Mouse (Mus musculus) G1E (cell line): Measurements from ENCODE around the gene Adra2a. TPM values are rescaled to one million over a fixed set of nuclear protein-coding genes. Genes with fewer than 3 reads are reported as not detected.

Source experiments
- ATAC-seq: 2 replicates; pipeline ENCODE4 v1.8.0; 2016; ENCODE audit warnings: mild to moderate bottlenecking; ENCODE audit not compliant: insufficient number of reproducible peaks, poor library complexity, low FRiP score, severe bottlenecking; ENCODE audit errors: extremely low read depth
- DNase-seq: peaks from one replicate; pipeline ENCODE4 v3.0.0; 2012; ENCODE audit warnings: low spot score
- H3K27me3 ChIP-seq: 2 replicates; pipeline ENCODE4 v1.6.1; 2012; ENCODE audit warnings: mild to moderate bottlenecking, low read length, inconsistent platforms; ENCODE audit not compliant: insufficient read depth
- H3K36me3 ChIP-seq: replicated peaks from 2 replicates; pipeline ENCODE3; 2012; ENCODE audit warnings: mild to moderate bottlenecking, inconsistent platforms
- H3K4me1 ChIP-seq: 2 replicates; pipeline ENCODE4 v1.6.1; 2012; ENCODE audit warnings: low read depth, low read length, inconsistent platforms, mixed read lengths; ENCODE audit not compliant: insufficient read depth
- H3K4me3 ChIP-seq: 2 replicates; pipeline ENCODE4 v1.5.1; 2012; ENCODE audit warnings: low read depth, mild to moderate bottlenecking, inconsistent platforms, low read length, moderate library complexity, mixed read lengths
- H3K9me3 ChIP-seq: replicated peaks from 2 replicates; pipeline ENCODE4 v1.6.1; 2012; ENCODE audit warnings: inconsistent platforms
- CTCF ChIP-seq: IDR thresholded peaks from 2 replicates; pipeline ENCODE4 v1.5.1; 2012; ENCODE audit warnings: low read depth, low read length, inconsistent platforms, mixed read lengths
- GATA1 ChIP-seq: IDR thresholded peaks from 2 replicates; pipeline ENCODE4 v1.6.1; 2012; ENCODE audit warnings: borderline replicate concordance, low read length, inconsistent platforms, mixed read lengths
- GATA2 ChIP-seq: IDR thresholded peaks from 2 replicates; pipeline ENCODE4 v1.6.1; 2012; ENCODE audit warnings: low read depth, low read length, inconsistent platforms, borderline replicate concordance
- POLR2AphosphoS5 ChIP-seq: IDR thresholded peaks from 2 replicates; pipeline ENCODE4 v1.6.1; 2012; ENCODE audit warnings: low read depth, low read length, inconsistent platforms; ENCODE audit not compliant: insufficient replicate concordance
- TAL1 ChIP-seq: conservative IDR thresholded peaks from 2 replicates; pipeline ENCODE4 v1.6.1; 2012; ENCODE audit warnings: low read depth, low read length, inconsistent platforms, mixed read lengths
- polyA plus RNA-seq: library from polyadenylated mRNA; stranded (reverse); fragments of >175 nt; gene quantifications from 2 replicates; pipeline ENCODE4 v1.2.3, GENCODE M21; 2012
- total RNA-seq, 2 experiments: library from RNA; stranded (forward) in 1 of 2; stranded (reverse) in 1 of 2; fragments of 200-1000 nt in 1 of 2; fragments of >200 nt in 1 of 2; fragmentation: Nextera tagmentation in 1 of 2; gene quantifications; 2 replicates each; pipeline ENCODE4 v1.2.3; 2014 to 2017

Adra2a gene
- total RNA-seq (2014; fragmentation: Nextera tagmentation) (13.2 and 15.2 TPM in 2 replicates), total RNA-seq (2017) (8.2 and 8.7 TPM in 2 replicates), polyA plus RNA-seq (40.6 and 51.8 TPM in 2 replicates)

DNA sequence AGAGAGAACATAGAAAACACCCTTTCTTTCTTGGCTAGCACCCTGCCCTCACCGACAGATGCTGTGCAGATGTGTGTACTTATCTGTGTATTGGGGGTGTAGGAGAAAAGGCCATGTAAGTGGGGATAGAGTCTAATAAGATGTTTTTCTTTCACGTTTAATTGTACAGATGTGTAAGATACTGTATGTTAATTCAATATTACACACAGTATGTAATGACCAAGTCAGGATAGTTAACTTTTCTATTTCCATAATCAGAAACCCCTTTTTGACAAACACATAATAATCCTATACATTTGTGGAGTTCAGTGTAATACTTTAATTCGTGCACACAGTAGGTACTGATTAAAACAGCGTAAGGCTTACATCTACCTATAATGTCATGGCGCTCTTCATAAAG lies at the start of gene Adra2a:
Gene Adra2a, plus strand, starts transcription at position 301 of the 400 bp plus-strand sequence.
- Histone ChIP-seq H3K27me3 (peaks cover 28% of the 10 kb centered on the region; the same call in 1 of the 2 replicates), H3K4me1 (peaks cover 51% of the 10 kb centered on the region), H3K9me3 (peaks cover 31% of the 10 kb centered on the region), H3K36me3 (peaks cover 58% of the 10 kb centered on the region), H3K4me3 (peak within 1 kb of the TSS; percentile 71)
- TF ChIP-seq TAL1 (no peak), GATA1 (no peak), CTCF (no peak), POLR2AphosphoS5 (no peak), GATA2 (no peak)
- ATAC-seq (no peak), DNase-seq (no peak)

DNA sequence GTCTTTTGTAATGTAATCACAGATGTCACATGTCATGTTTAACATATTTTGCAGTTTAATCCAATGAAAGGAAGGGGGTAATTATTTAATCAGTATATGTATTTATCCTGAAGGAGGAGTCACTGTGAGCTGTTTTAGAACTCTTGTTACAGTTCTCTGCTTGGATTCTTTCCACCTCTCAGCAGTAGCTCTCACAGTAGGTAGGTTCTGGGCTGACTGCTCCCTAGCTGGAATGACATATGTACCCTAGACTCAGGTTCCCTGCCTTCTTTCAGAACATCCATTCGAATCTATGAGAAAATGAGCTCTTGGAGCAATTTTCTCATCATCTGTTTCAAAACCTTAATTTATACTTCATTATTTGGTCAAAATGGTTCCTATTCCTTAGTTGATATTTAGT lies 49.7 kb upstream of the Adra2a start:
- ATAC-seq, result no peak
- peaks cover 38% of the 10 kb centered on the region for H3K36me3 ChIP-seq
- no peaks in the 10 kb centered on the region for H3K9me3 ChIP-seq
- TF ChIP-seq CTCF (no peak), POLR2AphosphoS5 (no peak), GATA1 (no peak), GATA2 (no peak), TAL1 (no peak)
- no peaks in the 10 kb centered on the region for H3K27me3 ChIP-seq
- H3K4me3 ChIP-seq, result no peak overlapping the region
- DNase-seq, result no peak
- peaks cover 4% of the 10 kb centered on the region; the same call in 1 of the 2 replicates for H3K4me1 ChIP-seq

DNA sequence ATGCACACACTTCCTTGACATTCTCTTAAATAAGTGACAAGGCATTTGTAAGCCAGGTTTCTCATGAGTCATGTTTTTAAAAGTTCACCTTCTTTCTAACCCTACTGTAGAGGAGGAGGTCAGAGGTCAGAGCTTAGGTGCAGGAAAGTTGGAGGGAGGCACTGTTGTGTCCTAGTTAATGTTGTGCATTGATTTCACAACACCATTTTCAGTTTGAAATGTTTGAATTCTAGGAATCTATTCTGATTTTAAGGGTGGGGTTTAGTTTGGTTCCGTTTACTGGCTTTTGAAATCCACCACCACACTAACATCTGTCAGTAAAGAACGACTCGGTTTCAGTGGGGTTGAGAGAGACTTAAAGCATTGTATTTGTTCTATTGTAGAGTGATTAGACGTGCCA lies 33.0 kb upstream of the Adra2a start:
- Histone ChIP-seq H3K9me3 (no peaks in the 10 kb centered on the region), H3K36me3 (peaks cover 24% of the 10 kb centered on the region), H3K4me1 (peaks cover 22% of the 10 kb centered on the region), H3K4me3 (no peak overlapping the region), H3K27me3 (no peaks in the 10 kb centered on the region)
- ATAC-seq (no peak), DNase-seq (no peak)
- TF ChIP-seq POLR2AphosphoS5, result no peak
- no peak for TF ChIP-seq TAL1
- no peak for TF ChIP-seq GATA1
- TF ChIP-seq CTCF, result no peak
- no peak for TF ChIP-seq GATA2

DNA sequence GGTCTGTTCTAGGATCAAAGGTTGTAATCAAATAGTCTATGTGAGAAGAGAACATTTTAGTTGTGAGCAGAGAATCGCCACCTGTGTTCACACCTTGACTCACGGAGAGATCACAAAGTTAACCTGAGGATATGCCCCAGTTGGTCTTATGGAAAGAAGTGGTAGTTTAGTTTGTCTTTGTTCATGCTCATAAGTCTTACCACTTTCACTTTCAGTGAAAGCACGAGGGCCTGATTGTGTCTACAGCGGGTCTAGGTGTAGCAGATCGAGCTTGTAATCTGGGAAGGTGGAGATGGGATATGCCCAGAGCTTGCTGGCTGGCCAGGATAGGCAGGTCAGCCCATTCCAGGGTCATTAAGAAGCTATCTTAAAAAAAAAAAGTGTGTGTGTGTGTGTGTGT lies 29.0 kb upstream of the Adra2a start:
- DNase-seq (no peak), ATAC-seq (no peak)

DNA sequence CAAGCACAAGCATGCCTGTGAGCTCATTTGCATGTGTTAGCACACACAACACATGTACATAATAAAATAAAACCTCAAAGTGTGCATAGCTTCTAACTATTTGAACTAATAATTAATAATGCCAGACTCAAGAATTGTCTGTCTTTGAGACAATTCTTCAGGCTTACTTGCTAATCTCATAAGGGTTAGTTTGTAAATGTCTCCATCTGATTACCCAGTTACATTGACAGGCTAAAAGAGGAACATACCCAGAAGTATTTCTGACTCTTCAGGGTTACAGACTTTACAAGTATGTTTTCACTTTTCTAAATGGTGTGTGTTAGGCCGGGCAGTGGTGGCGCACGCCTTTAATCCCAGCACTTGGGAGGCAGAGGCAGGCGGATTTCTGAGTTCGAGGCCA lies 28.4 kb upstream of the Adra2a start:
- Histone ChIP-seq H3K9me3 (no peaks in the 10 kb centered on the region), H3K4me1 (peaks cover 12% of the 10 kb centered on the region), H3K27me3 (no peaks in the 10 kb centered on the region), H3K4me3 (no peak overlapping the region), H3K36me3 (peaks cover 40% of the 10 kb centered on the region)
- ATAC-seq (no peak), DNase-seq (no peak)
- TF ChIP-seq GATA2 (no peak), POLR2AphosphoS5 (no peak), TAL1 (no peak), CTCF (no peak), GATA1 (no peak)

More for the DNA sequence above, 29.0 kb upstream of the Adra2a start:
- peaks cover 12% of the 10 kb centered on the region for H3K4me1 ChIP-seq
- H3K27me3 ChIP-seq, result no peaks in the 10 kb centered on the region
- H3K36me3 ChIP-seq, result peaks cover 38% of the 10 kb centered on the region
- no peaks in the 10 kb centered on the region for H3K9me3 ChIP-seq
- TF ChIP-seq GATA2 (no peak), CTCF (no peak), POLR2AphosphoS5 (no peak), GATA1 (no peak), TAL1 (no peak)
- no peak overlapping the region for H3K4me3 ChIP-seq

DNA sequence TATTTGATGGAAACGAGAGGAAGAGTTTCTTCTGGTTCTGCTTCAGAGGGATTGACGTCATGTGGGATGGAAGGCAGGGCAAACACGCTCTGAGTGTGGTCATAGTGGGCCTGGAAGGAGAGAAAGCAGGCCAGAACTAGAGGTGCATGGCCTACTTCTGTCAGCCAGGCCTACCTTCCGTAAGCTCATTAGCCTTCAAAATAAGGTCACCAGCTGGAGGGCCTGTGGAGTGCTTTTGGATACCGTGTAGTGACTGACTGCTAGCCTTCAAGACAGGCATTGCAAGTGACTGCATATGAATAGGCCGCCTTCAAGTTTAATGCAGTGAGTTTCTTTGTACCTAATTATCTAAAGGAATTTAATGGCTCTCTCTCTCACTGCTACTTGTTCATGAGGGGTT lies 8.9 kb upstream of the Adra2a start:
- DNase-seq (no peak), ATAC-seq (no peak)
- H3K27me3 ChIP-seq, result no peaks in the 10 kb centered on the region
- H3K36me3 ChIP-seq, result peaks cover 51% of the 10 kb centered on the region
- no peak overlapping the region for H3K4me3 ChIP-seq
- H3K9me3 ChIP-seq, result no peaks in the 10 kb centered on the region
- H3K4me1 ChIP-seq, result no peaks in the 10 kb centered on the region
- TF ChIP-seq POLR2AphosphoS5, result no peak
- no peak for TF ChIP-seq CTCF
- TF ChIP-seq GATA1, result no peak
- TF ChIP-seq TAL1, result no peak
- TF ChIP-seq GATA2, result no peak

DNA sequence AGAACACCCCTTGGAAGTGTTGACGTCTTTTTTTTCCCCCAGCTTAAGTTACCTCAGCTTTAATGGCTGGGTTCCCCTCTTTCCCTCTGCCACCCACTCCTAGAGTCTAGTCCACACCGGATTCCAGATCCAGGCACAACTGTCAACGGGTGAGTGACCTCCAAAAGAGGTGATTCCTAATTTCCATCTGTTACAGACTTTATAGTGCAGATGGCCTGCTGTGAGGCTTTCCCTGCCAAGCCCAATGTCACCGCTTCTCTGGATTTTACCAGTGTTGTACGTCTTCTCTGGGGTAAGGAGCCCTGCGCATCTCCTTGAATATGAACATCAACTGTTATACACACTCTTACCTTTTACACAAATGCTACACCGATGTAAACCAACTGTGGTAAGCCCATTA lies 4.5 kb upstream of the Adra2a start:
- Histone ChIP-seq H3K4me3 (no peak overlapping the region), H3K4me1 (peaks cover 8% of the 10 kb centered on the region), H3K27me3 (peaks cover 1% of the 10 kb centered on the region; the same call in 1 of the 2 replicates), H3K36me3 (peaks cover 45% of the 10 kb centered on the region), H3K9me3 (peaks cover 1% of the 10 kb centered on the region)
- ATAC-seq (no peak), DNase-seq (no peak)
- TF ChIP-seq CTCF (no peak), TAL1 (no peak), GATA2 (no peak), GATA1 (no peak), POLR2AphosphoS5 (no peak)
